Mouse (Mus musculus) myocyte (in vitro differentiated cells): Measurements from ENCODE around the gene Gnb2.

Experiments
- CEBPB ChIP-seq: IDR thresholded peaks from 2 replicates; pipeline ENCODE4 v1.6.1; 2011; ENCODE audit warnings: mild to moderate bottlenecking, moderate library complexity; ENCODE audit not compliant: poor library complexity, insufficient read depth, severe bottlenecking
- E2F4 ChIP-seq: IDR thresholded peaks from one replicate; pipeline ENCODE4 v1.6.1; 2011; ENCODE audit warnings: mild to moderate bottlenecking, control low read depth, moderate library complexity; ENCODE audit not compliant: insufficient read depth
- MAX ChIP-seq: IDR thresholded peaks from one replicate; pipeline ENCODE4 v1.6.1; 2011; ENCODE audit warnings: low read depth, mild to moderate bottlenecking, control low read depth
- MYOG ChIP-seq, 3 experiments: IDR thresholded peaks; one replicate each; pipeline ENCODE4 v1.6.1; 2011; ENCODE audit warnings: control low read depth in 2 of 3, low read depth in 2 of 3, mild to moderate bottlenecking in 2 of 3; ENCODE audit not compliant: insufficient read length in 2 of 3, control insufficient read depth in 1 of 3, insufficient read depth in 1 of 3
- POLR2A ChIP-seq: IDR thresholded peaks from one replicate; pipeline ENCODE4 v1.6.1; 2011; ENCODE audit warnings: low read depth, mild to moderate bottlenecking, control low read depth, moderate library complexity; ENCODE audit not compliant: insufficient read length
- REST ChIP-seq: IDR thresholded peaks from one replicate; pipeline ENCODE4 v1.6.1; 2011; ENCODE audit warnings: mild to moderate bottlenecking, control low read depth, moderate library complexity; ENCODE audit not compliant: insufficient read depth, insufficient read length
- TCF12 ChIP-seq: IDR thresholded peaks from one replicate; pipeline ENCODE4 v1.6.1; 2011; ENCODE audit warnings: mild to moderate bottlenecking, control low read depth; ENCODE audit not compliant: poor library complexity, insufficient read depth, severe bottlenecking
- USF1 ChIP-seq: IDR thresholded peaks from one replicate; pipeline ENCODE4 v1.6.1; 2011; ENCODE audit warnings: low read depth, mild to moderate bottlenecking, control low read depth, moderate library complexity

DNA sequence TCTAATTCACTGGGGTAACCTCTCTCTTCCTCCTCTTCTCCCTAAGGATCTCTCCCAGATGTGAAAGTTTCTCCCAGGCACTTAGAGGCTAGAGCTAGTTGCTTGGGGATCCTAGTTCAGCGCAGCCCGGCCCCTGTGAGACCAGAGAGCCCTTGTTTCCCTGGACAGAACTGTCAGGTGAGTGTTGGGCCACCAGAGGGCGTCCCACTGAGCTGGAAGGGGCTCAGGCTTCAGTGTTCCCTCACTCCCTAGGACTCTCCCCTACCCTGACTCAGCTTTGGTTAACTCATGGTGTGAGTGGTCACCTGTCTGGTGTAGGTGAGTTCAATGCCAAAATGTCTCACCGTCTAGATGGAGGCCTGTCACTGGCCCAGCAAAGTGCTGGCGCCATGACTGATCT, 14.9 kb downstream of the Gnb2 start, which contains the start of gene Gigyf1:
- TF ChIP-seq E2F4 (no peak), TCF12 (no peak), MYOG (IDR thresholded peaks at IDR 0.05; ENCODE audit: control insufficient read depth in 1 of 3, insufficient read depth in 1 of 3, insufficient read length in 2 of 3, low read depth in 2 of 3) (no peak), USF1 (no peak), POLR2A (no peak), CEBPB (no peak), MAX (no peak), REST (no peak)
